Mouse (Mus musculus): ENCODE data around the gene Slamf9. TPM values are rescaled to one million over a fixed set of nuclear protein-coding genes. Genes with fewer than 3 reads are reported as not detected.
A peak's percentile ranks its signal among the peaks of the same experiment; 100 is the strongest.

The Slamf9 gene
- total RNA-seq, 2 experiments from 2014 or later, result 2.3 to 4.5 TPM

DNA sequence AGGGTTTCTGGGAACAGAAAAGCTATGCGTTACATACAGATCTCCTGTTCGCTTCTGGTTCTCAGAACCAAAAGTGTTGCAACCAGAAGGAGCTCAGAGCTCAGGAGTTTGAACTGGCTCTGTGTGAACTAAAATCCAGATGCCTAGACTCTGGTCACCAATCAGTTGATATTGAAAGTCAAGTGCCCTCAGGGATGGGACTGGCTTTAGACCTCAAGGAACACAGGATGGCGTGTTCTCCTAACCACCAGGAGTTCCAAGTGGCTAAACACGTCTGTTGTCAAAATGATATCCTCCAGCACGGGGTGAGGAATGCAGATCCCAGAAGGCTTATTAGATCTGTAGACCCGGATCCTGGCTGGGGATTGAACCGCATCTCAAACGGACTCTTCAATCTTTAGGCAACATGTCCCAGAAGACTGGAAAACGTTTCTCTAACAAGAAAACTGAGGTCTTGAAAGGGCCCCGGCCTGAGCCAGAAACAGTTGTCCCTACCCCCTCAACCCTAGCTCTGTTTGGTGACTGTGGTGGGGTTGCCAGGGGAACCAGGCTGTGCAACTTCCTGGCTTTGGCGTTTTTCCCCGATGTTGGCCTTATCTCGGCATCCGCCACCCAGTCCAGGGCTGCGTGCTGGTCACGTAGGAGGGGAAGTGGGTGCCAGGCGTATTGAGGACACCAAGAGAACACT is 38.5 kb downstream of the Slamf9 start:
- DNase-seq, result peak; percentile 54 to 65

DNA sequence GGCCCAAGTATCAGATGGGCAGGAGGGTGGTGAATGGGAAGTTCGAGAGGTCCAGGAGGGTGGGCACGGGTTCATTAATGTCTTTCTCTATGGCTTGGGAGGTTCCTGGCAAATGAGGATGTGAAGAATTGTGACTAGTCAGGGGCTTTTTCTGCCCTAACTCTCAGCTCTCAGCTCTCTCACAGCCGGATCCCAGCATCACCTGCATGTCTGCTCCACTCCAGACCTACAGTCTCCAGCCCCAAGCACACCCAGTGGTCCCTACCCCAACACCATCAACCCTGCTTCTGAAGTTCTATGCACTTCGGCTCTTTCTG is 39.0 kb downstream of the Slamf9 start:
- DNase-seq, result no peak

DNA sequence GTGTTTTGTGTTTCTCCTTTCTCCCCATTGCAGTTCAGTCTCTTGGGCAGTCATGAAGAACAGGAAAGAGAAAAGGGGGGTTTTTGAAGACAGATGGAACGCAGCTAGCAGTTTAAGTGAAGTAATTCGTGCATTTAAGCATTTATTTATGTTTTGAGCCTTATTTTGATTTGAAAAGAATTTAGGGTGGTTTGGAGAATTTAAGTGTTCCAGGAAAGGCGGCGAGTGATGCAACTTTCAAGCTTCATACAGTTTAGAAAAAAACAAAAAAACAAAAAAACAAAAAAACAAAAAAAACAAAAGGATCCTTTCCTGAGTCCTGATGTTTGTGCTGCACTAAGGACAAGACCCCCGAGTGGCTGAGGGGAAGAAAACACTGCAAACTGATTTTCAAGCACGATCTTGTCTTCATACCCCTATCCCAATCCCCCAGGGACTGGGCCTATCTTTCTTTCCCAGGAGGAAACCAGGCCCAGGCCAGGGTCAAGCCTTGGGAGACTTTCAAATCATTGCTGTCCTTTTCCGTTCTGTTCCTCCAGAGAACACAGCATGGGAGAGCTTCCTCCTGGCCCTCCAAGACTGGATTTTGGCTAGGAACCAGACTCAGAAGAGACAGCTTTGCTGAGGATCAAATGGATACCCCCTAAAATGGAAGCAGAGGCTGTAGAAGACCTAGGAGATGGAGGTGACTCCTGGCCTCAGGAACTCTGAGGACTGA is 39.6 kb downstream of the Slamf9 start:
- DNase-seq, result no peak

DNA sequence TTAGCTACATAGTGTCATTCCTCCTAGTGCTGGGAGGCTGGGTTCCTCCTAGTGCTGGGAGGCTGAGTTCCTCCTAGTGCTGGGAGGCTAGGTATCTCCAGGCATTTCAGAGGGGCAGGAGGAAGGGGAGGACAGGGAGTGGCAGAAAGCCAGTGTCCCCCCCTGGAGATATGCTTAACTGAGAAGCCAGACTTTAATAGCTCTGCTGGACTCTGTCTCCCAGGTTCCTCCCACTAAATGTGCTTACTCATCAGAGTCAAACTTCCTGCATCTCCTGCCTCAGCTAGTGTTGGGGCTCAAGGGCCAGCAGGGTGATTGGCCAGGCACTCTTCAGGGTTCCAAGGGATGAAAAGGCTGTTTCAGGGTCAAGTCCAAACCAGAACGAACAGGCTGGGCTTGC is 40.2 kb downstream of the Slamf9 start:
- DNase-seq, result no peak

DNA sequence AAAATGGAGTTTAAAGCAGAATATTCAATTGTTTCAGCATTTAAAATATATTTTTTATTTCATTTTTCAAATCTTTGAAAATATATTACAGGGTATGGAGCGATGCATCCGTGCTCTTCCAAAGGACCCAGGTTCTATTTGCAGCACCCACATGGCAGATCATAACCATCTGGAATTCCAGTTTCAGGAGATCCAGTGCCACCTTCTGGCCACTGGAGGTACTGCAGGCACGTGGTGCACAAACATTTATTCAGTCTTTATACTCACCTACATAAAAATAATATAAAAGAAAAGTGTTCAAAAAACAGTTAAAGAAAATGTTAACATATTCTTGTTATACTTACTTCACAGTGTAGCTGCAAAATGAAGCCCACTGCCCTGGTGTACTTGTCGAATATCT is 42.9 kb downstream of the Slamf9 start:
- no peak for DNase-seq

DNA sequence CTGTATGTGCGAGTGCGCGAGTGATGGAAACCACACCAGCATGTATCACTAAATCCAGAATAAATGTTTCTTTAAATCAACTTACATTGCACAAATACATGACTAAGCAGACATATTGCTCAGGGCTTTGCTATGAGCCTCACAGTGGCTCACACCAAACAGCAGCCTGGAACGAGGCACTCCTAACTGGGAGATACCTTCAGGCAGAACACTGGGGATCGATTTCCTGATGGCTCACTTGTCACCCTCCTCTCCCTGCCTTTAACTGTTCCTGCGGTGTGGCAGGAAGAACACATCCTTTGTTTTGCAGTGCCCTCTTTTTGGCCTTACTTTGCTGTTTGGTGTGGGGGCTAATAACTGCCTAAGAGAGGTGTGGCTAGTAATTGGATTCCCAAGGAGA is 44.5 kb downstream of the Slamf9 start:
- no peak for DNase-seq

DNA sequence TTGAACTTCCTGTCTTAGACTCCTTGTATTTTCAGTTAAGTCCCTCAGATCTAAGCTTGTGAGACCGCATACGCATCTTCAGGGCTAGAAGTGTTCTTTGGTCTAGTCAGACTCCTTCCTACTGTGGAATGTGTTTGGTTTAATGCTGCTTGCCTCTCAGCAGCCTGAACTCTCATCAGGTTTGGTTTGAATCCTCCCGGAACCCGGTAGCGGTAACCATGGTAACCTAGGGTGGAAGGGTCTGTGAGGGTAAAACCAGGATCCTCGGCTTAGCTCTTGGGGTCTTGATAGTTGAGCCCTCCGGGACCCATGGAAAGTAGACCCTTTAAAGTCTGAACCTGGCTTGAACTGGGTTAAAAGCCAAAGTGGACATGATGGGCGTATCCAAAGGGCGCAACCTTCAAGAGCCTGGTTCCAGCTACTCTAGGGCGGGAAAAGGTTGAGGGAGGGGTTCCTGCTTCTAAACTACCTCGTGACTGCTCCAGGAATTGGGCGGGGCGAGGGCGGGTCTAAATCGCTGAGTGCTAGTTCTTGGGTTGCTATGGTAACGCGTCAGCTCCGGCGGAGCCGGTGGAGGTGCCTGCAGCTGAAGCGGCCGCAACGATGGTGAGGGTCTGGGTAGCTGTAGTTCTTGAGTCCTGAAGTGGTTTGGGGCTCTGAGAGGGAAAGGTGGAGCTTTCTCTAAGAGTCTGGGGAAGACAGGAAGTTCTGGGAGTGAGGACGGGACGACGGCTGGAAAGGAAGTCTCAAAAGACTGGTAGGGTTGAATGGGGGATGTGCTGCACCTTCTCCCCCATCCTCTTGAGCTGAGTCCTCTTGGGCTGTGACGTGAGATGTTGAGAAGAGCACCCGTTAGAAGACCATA is 45.6 kb downstream of the Slamf9 start, which contains the start of gene Cfap45:
Gene Cfap45, plus strand, starts transcription at position 226 of the 865 bp plus-strand sequence.
- peak; percentile 78 to 84 for DNase-seq

DNA sequence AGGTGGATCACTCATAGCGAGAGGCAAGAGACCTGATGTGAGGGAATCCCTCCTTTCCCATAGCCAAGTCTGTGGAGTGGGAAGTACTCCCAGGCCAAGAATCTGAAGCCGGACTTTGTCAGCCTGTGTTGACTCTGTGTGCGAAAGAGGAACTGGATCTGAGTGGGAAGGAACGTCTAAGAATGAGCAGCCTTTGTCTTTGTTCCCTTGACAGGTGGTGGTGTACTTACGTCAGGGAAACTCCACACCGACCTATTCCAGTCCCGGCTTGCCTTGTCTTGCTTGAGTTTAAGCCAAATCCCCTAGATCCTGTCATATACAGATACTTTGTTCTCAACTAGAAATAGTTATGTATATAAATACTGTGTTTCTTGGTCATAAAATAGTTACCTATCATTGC is 47.4 kb downstream of the Slamf9 start:
- no peak for DNase-seq

DNA sequence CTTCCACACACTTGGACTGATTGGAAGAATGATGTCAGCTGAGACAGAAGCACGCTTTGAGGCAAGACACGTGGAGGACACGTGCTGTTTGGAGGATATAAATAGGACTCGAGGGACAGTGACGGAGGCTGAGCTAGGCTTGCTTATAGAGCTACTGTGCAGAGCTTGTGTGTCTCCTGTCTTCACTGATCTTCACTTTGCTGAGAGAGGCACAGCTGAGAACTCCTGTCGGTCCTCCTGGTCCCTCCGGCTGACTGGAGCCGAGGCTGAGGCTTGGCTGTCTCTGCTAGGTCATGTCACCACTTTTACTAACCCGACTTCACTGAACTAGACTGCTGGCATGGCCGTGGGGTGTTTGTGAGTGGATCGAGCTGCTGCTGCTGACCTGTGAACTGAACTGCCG is 48.5 kb downstream of the Slamf9 start:
- no peak for DNase-seq

DNA sequence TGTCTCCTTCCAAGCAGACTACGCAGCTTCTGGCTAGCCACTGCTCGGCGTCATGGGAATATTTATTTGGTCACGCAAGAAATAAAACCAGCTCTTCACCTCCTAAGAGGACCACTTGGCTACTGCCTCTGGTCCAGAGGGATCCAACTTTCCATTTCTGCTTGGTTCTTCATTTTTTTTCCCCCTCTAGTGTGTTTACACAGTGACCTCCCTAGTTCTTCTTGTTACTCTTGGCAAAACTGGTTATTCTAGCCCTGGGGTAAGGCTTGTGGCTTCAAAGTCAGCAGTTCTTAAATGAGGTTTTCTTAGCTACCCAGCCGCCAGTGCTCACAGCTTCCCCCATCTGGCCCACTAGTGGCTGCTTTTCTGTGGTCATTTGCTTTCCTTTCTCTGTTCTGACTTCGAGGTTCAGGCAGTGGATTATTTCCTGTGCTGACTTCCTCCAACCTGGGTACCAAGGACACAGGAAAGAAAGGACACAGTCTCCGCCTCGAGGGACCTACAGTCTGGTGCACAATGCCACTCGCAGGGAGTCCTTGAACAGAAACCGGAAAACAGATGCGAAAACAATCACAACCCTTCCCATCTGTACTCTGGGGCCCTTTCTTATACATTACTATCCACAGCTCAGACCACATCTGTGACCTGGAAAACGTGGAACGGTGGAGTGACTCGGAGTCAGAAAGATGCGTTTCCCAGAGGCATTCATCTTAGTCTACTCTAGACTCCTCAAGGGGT is 50.0 kb downstream of the Slamf9 start:
- peak; percentile 37 to 48 for DNase-seq

DNA sequence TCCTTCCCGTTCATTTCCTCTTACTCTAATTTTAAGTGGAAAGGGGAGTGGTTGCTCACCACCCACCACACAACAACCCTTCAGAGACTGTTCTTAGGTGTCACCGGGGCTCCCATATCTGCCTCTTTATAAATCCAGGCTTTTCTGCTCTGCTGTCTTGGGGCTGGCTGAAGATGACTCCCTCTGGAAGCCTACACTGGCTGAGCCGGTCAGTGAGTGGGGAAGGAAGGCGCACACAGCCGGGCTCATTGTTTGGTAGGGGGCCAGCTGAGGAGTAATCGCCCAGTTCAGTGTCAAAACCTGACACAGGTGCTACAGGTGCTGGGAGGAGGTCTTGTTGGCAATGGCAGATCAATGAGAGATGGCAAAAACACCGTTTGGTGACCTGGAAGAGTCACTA is 50.8 kb downstream of the Slamf9 start:
- DNase-seq, result no peak

DNA sequence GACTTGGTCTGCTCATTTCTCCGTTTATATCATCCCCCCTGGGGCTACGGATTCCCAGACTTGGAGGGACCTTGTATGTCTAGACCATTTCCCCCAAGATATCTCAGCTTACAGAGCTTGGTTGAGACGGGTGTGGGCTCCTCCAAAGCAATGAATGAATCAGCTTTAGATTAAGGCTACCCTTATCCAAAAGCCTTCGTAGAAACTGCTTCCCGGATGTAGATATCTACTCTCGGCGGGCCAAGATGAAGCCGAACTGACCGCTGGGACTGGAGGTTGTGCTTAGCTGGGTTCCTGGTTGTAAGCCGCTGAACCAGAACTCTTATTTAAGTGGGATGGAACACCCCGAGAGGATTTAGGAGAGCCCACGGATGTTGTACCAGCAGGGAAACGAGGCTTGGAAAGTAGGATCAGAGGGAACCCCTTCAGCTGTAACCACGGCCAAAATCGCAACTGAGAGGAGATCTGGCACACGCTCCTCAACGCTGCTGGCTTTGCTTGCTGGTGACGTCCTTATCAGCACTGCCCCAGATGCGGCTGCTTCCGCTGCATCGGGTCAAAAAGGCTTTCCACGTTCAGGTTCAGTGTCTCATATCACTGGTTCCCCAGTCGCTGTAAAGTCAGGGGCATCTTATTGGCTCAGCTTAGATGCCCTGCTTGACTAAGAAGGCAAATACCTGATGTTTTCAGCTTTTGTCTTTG is 51.4 kb downstream of the Slamf9 start:
- DNase-seq, result peak in 1 of 2 experiments; percentile 31

DNA sequence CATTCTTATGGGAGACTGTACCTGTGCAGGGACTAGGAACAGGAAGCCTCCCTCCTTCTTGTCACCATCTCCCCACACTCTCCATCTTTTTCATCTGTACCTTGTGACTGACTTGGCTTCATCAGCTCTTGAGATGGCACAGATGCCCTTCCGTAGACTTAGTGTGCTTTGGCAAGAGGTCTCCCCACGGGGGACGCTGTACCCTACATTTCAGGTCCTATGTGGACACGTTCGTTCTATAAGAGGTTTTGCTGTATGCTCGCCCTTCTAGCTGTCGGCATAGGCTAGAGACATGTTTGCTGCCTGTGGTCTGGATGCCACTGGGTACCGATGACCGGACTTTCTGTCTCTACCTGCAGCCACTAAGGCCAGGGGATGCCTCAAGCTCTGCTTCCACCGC is 52.3 kb downstream of the Slamf9 start:
- DNase-seq, result no peak

Other genes with a start within 250 kb of the Slamf9 start
- 1 to 10 TPM in 1 of 2 experiments, under 1 TPM in 1; 0.53 to 1.4 TPM for gene Atp1a4, start 216.9 kb upstream of the Slamf9 start, total RNA-seq (2021)
- 10 to 100 TPM; 24.9 to 39.2 TPM for gene Igsf8, start 213.7 kb upstream of the Slamf9 start, total RNA-seq (2021)
- 100 to 1,000 TPM; 134 to 155 TPM for gene Atp1a2, start 177.3 kb upstream of the Slamf9 start, total RNA-seq (2021)
- gene Kcnj9, start 146.0 kb upstream of the Slamf9 start, total RNA-seq (2021), result under 1 TPM in 1 of 2 experiments, not detected in 1; 0.23 TPM
- under 1 TPM; 0.46 to 0.56 TPM for gene Kcnj10, start 134.1 kb upstream of the Slamf9 start, total RNA-seq (2021)
- 10 to 100 TPM; 11.2 to 13.2 TPM for gene Pigm, start 98.8 kb upstream of the Slamf9 start, total RNA-seq (2021)
- 1 to 10 TPM; 1.6 to 1.8 TPM for gene Igsf9, start 6.4 kb downstream of the Slamf9 start, total RNA-seq (2021)
- gene Tagln2, start 24.7 kb downstream of the Slamf9 start, total RNA-seq (2021), result 10 to 100 TPM; 90.5 to 91.7 TPM
- gene Cfap45, start 45.4 kb downstream of the Slamf9 start, total RNA-seq (2021), result under 1 TPM; 0.30 to 0.89 TPM
- under 1 TPM in 1 of 2 experiments, not detected in 1; 0.16 TPM for gene Vsig8, start 80.6 kb downstream of the Slamf9 start, total RNA-seq (2021)
- under 1 TPM; 0.40 to 0.50 TPM for gene Slamf8, start 115.2 kb downstream of the Slamf9 start, total RNA-seq (2021)
- not detected for gene Fcrl6, start 127.2 kb downstream of the Slamf9 start, total RNA-seq (2021)
- gene Dusp23, start 157.6 kb downstream of the Slamf9 start, total RNA-seq (2021), result 1 to 10 TPM; 7.1 to 7.7 TPM
- under 1 TPM in 1 of 2 experiments, not detected in 1; 0.40 TPM for gene Crp, start 222.7 kb downstream of the Slamf9 start, total RNA-seq (2021)